Mouse (Mus musculus): ENCODE measurements at regions not wholly inside any gene's neighbourhood (a gene's known extent, or its start where the extent isn't known, plus 50 kb on each side); places are given as distances from the start of the nearest gene placed in this dataset.

GRCm38 (mm10) chr16:30735969-30736368 is 136.4 kb downstream of the Fam43a start:
- DNase-seq (ENCODE audit: low spot score) = no peak

- DNase-seq (ENCODE audit: low spot score) = no peak
These were observed 137.3 kb downstream of the Fam43a start for GRCm38 (mm10) chr16:30736662-30737326.

DNA sequence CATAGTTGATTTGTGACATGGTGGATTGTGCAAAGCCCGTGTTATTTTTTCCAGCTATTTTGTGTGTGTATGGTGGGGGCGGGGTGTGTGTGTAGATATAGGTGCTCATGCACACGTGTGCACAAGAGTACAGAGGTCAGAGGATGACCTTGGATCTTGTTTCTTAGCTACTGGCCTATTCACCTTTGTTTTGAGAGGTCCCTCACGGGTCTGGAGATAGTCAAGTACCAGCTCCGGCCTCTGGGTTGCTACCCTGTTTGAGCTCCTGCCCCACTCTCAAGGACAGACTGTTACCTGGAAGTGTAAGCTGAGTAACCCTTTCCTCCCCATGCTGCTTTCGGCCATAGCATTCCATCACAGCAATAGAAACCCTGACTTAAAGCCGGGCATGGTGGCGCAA is 138.0 kb downstream of the Fam43a start:
- DNase-seq (ENCODE audit: low spot score) = no peak

DNA sequence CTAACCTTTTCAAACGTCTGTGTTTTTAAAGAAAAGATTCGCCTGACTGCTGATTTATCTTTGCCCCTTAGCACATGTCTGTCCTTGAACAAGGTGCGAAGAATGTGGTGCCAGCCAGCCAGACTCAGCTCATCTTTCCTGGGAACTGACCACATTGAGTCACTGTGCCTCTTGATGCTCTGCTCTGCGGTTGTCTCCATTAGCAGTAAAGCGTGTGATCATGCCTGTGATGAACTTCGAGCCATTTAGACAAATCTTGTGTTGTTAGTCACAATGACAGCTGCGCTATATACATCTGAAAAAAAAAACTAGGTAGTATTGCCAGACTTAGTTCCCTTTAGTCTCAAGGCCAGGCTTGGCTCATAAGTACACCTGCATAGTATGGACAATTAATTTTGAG is 140.1 kb downstream of the Fam43a start:
- no peak for DNase-seq (ENCODE audit: low spot score)

DNA sequence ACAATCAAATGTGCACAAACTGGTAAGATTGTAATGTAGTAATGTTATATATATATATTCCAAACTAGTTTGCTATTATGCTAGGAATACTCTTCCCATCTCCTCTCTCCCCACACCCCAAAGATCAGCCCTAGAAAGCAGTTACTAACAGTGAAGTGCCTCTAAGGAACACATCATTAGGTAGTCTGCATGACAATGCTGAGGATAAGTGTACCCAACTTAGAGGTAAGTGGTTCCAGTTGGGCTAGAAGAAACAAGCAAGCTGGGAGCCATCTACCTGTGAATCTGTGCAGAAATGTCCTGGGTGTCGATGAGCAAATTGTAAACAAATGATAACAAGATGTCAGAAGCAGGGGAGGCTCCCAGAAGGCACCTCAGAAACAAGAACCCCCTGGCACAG is 141.7 kb downstream of the Fam43a start:
- DNase-seq (ENCODE audit: low spot score) = no peak

GRCm38 (mm10) chr16:30742474-30742873 is 143.0 kb downstream of the Fam43a start:
- DNase-seq (ENCODE audit: low spot score) = no peak

DNA sequence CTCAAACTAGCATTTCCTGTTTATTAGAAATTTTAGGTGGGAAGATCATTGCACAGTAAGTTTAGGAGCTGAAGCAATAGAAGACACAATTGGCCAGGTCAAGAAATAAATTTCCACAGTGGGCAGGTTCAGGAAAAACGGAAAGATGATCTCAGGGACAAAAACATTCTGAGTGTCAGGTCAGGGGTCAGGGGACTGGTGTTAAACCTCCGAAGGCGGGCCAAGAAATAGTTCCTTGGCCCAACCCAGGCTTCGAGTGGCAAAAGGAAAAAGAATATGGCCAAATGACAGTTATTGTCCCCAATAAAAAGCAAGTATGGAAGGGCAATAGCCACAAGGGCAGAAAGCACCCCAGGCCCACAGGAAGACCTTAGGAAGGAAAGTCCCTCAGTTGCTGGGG is 144.0 kb downstream of the Fam43a start:
- DNase-seq (ENCODE audit: low spot score) = no peak

GRCm38 (mm10) chr16:30744237-30744636 is 144.7 kb downstream of the Fam43a start:
- DNase-seq (ENCODE audit: low spot score) = no peak

DNA sequence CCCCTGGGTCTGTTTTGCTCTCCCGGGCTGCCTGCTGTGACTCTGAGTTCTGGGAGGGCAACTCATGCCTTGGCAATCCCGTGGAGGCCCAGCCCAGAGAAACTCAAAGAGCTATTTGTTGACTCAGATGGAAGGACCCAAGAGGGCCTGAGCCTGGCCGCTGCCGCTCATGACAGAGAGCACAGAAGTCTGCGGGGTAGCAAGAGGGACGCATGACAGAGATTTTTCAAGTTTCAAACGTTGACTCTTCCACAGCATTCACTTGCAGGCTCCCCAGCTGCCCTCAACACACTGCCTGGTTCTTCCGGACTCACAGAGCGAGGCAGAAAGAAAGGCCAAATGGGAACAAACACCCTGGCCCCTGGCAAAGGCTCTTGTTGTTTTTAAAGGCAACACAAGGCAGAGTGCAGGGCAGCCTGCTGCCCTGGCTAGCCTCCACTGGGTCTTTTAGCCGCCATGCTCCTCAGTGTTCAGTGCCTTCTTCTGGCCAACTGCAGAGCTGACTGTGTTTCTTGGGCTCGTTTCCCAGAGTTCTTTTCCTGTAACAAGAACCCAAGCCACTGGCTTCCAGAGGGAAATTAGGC is 146.2 kb downstream of the Fam43a start:
- DNase-seq (ENCODE audit: low spot score) = no peak

- DNase-seq (ENCODE audit: low spot score) = no peak
These were observed 146.7 kb downstream of the Fam43a start for GRCm38 (mm10) chr16:30746211-30746610.

DNA sequence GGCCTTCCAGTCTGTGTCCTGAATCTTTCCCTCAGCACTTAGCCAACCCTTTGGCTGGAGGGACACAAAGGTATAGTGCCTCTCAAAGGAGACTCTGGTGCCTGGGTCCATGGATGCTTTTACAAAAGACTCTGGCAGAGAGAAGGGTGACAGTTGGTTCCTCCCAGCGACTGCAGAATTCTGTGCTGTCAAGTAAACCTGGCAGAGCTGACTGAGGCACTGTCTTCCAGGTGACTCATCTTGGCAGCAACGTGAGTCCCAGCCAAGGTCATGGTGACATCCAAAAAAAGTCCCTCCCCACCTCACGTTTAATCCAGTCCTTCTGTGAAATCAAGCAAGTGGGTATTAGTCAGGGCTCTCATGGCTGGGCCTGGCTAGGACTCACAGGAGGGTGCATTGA is 150.3 kb downstream of the Fam43a start:
- no peak for DNase-seq (ENCODE audit: low spot score)

GRCm38 (mm10) chr16:30755771-30756170 is 156.2 kb downstream of the Fam43a start:
- no peak for DNase-seq (ENCODE audit: low spot score)

DNA sequence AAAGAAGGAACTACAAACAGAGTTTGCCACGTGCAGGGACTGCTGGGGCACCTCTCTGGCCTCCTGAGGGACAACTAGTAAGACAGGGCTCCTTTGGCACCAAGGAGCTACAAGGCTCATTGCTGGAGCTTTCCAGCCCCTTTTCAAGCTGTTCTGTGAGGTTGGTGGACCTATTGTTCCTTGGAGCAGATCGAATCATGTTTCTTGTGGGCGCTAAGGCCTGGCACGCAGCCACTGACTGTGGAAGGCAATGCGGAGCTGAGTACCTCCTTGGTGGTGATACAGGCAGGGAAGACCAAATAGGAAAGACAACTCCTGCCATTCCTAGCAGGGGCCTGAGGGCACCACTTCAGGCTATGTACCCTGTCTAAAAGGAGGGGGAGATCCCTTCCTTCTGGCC is 157.2 kb downstream of the Fam43a start:
- no peak for DNase-seq (ENCODE audit: low spot score)

DNA sequence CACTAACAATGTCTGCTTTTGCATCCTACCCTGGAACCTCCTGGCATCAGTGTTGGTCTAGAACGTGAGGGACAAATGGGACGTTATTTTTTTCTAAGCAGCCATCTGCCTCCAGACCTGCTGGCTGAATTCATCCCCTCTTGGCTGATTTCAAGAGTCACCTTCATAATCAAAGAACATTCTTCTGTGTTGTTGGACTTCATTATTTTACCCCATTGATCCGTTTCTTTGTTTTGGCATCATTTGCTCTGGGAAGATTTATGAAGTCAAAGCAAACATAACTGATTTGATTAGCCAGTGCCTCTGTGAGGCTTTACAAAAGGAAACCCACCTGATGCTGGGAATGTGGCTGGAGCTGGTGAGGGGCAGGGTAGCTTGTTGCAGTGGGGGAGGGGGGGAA is 158.0 kb downstream of the Fam43a start:
- DNase-seq (ENCODE audit: low spot score) = no peak

GRCm38 (mm10) chr16:30758041-30758440 is 158.5 kb downstream of the Fam43a start:
- no peak for DNase-seq (ENCODE audit: low spot score)

DNA sequence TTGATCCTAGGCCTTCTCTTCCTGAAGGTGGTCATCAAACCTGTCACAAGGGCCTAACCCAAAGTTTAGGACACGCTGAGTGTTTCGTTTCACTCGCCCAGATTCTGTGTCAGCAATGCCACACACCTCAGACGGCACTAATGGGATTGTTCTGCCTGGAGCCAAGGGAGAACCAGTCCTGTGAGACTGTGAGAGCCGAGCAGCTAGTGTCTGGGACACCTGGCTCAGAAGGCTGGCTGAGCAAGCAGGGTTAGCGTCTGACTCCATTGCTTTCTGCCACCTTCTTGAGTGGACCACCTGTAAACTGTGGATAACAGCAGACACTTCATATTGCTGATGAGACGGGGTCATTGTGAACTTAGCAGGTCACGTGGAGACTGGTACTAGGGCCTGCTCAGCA is 160.0 kb downstream of the Fam43a start:
- no peak for DNase-seq (ENCODE audit: low spot score)

- DNase-seq (ENCODE audit: low spot score) = no peak
These were observed 161.7 kb downstream of the Fam43a start for GRCm38 (mm10) chr16:30761201-30761710.

GRCm38 (mm10) chr16:30762898-30763595 is 163.5 kb downstream of the Fam43a start:
- no peak for DNase-seq (ENCODE audit: low spot score)

DNA sequence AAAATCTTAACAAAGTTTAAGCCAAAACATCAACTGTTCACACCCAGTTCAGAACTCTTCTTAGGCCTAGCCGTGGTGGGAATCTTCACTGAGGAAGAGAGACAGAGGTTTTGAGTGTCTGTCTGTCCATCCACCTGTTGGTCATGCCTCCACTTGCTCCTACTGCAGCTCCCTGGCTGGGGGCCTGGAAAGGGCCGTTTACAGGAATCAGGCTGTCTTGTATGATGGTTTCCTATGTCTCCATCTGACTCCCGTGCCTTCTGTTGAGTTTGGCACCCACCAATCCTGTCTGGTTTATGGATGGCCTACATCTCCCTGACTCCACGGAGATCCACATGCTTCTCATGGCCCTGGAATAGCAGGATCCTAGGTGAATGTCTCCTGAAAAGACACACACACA is 166.1 kb downstream of the Fam43a start:
- DNase-seq (ENCODE audit: low spot score) = no peak

DNA sequence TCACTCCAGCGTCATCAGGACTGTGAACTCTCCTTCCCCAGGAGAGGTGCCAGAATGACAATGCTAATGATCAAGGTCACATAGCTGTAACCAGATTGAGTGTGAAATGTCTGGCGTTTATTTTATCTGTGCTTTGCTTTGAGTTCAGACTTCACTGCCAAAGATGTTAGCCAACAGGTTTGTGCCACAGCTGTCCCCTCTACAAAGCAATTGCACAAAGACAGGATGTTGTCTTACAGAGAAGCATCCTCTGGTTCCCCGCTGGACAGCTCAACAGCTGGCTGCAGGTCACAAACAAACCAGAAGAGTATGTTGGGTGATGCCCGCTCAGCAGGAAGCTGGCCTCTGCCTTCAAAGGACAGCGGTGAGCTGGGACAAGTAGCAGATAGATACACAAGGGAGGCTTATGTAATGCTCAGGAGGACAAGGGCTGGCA is 169.5 kb downstream of the Fam43a start:
- DNase-seq (ENCODE audit: low spot score) = no peak

DNA sequence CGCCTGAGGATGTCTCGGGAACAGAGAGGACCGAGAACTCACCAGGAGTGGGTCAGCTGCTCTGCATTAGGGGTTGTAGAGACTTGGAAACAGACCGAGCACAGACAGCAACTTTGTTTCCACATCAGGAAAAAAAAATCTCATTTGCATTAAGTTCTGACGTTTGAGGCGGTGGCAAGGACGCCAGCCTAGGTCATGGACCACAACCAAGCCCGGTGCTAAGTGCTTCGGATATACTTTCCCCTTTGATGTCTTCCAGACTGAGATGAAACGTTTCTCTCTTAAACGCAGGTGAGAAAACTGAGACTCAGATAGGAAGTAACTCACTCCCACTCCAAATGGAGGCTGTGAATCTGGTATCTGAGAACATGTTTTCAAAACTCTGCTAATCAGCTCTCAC is 169.9 kb downstream of the Fam43a start:
- DNase-seq (ENCODE audit: low spot score) = no peak

DNA sequence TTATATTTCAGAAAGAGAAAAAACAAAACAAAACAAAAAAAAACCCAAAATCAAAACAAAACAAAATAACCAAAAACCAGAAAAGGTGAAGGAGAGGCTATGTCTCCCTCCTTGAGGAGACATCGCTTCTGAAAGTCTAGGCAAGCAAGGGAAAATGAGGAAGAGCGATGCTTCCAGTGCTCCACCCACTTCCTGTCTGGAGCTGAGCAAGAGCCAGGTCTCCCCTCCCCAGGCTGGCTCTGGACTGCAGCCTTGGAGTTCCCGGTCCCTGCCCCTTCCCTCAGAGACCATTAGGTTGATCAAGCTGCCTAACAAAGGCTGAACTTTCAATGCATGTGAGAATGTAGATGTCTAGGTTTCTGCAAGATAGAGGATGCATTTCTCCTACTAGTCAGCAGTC is 173.3 kb downstream of the Fam43a start:
- no peak for DNase-seq (ENCODE audit: low spot score)

DNA sequence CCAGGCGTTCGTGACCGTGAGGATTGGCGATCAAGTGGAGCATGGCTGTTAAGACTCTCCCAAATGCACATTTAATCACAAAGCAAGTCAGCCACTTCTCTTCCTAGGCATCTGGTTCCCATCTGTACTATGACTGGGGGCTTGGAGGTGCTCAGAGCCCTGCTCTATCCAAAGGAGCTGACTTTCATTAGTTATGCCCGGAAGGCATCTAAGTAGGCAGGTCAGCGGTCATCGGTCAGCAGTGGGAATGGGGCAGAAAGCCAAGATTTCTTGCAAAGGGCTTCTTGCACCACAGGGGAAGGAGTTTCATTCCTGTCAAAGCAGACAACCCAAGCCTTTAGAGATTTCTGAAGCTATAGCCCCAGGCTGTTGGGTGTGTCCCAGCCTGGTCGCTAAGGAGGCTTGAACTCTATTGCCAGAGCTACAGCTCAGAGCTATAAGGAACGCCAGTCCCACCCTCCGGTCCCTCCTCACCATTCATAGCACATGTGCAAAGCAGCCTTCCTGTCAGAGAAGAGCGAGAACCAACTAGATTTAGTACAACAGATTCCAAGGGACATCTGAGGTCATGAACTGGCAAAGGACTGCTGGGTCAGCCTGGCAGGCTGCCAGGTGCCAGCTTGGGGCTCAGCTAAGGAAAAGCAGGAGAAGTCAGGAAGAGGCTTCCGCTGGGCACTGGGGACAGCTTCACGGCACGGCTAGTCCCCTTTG is 175.6 kb downstream of the Fam43a start:
- no peak for DNase-seq (ENCODE audit: low spot score)

Data from layer of hippocampus, adult 9-10 months (tissue).